Mouse (Mus musculus) thymus, adult 2 months (tissue): ENCODE data around the gene Ptx3. TPM values are rescaled to one million over a fixed set of nuclear protein-coding genes. Genes with fewer than 3 reads are reported as not detected.
"Not testable (repeated sequence)": the region's sequence is repeated elsewhere in the genome, so short reads cannot be mapped to it uniquely, and the experiment has no call there.

Source experiments
- DNase-seq: peaks from one replicate; pipeline ENCODE4 v3.0.0; 2021
- H3K27ac ChIP-seq: fragments of 200-500 bp; 2 replicates; pipeline ENCODE4 v1.5.1; 2012; ENCODE audit warnings: low read length, control low read depth; ENCODE audit not compliant: control insufficient read depth, insufficient read depth
- H3K27me3 ChIP-seq: fragments of 200-500 bp; 2 replicates; pipeline ENCODE4 v1.6.1; 2012; ENCODE audit warnings: mild to moderate bottlenecking, low read length, moderate library complexity, mixed read lengths; ENCODE audit not compliant: control insufficient read depth, insufficient read depth
- H3K36me3 ChIP-seq: fragments of 200-500 bp; 2 replicates; pipeline ENCODE4 v1.6.1; 2012; ENCODE audit warnings: mild to moderate bottlenecking, low read length, moderate library complexity; ENCODE audit not compliant: control insufficient read depth, insufficient read depth
- H3K4me1 ChIP-seq: fragments of 200-500 bp; replicated peaks from 2 replicates; pipeline ENCODE4 v1.6.1; 2012; ENCODE audit warnings: low read length; ENCODE audit not compliant: control insufficient read depth, insufficient read depth
- H3K4me3 ChIP-seq: fragments of 200-500 bp; 2 replicates; pipeline ENCODE4 v1.5.1; 2012; ENCODE audit warnings: mild to moderate bottlenecking, low read length, control low read depth, moderate library complexity; ENCODE audit not compliant: control insufficient read depth, insufficient read depth
- CTCF ChIP-seq: fragments of 200-500 bp; IDR thresholded peaks from 2 replicates; pipeline ENCODE4 v1.5.1; 2012; ENCODE audit warnings: mild to moderate bottlenecking, control low read depth, low read length, moderate library complexity, borderline replicate concordance; ENCODE audit not compliant: control insufficient read depth, poor library complexity, insufficient read depth; ENCODE audit errors: extremely low read depth
- POLR2A ChIP-seq: fragments of 200-500 bp; IDR thresholded peaks from 2 replicates; pipeline ENCODE4 v1.6.1; 2012; ENCODE audit warnings: mild to moderate bottlenecking, low read length, control low read depth, moderate library complexity; ENCODE audit not compliant: control insufficient read depth, poor library complexity, insufficient read depth; ENCODE audit errors: extremely low read depth
- WGBS: fragments of 180-500 bp; shearing (Covaris S2); methylation state at CpG from one replicate; pipeline ENCODE4 v1.1.7; 2018; 5-methylcytosine and 5-hydroxymethylcytosine counted together
- polyA plus RNA-seq: library from polyadenylated mRNA; depleted of rRNA; stranded (reverse); fragments of >200 nt; gene quantifications from 2 replicates; pipeline ENCODE4 v1.2.3, GENCODE M21; 2012

Ptx3 gene
- polyA plus RNA-seq, 1 experiment = 0.13 TPM

- 87% methylated on average over 8 of the region's 8 CpGs for WGBS
Measured at GRCm38 (mm10) chr3:66215759-66216158, 4.0 kb upstream of the Ptx3 start.

GRCm38 (mm10) chr3:66220554-66221242 is 988 bp downstream of the Ptx3 start:
- DNase-seq = no peak
- H3K27me3 ChIP-seq = peaks cover 7% of the 10 kb centered on the region; the same call in 1 of the 2 replicates
- no peaks in the 10 kb centered on the region for H3K4me1 ChIP-seq
- H3K4me3 ChIP-seq = no peak overlapping the region
- 2% methylated on average over 54 of the region's 54 CpGs for WGBS
- no peaks in the 10 kb centered on the region for H3K36me3 ChIP-seq
- no peak overlapping the region for H3K27ac ChIP-seq
- TF ChIP-seq POLR2A (no peak), CTCF (no peak)

More at GRCm38 (mm10) chr3:66215759-66216158, 4.0 kb upstream of the Ptx3 start:
- no peak overlapping the region for H3K4me3 ChIP-seq
- no peaks in the 10 kb centered on the region for H3K4me1 ChIP-seq
- no peaks in the 10 kb centered on the region for H3K36me3 ChIP-seq
- H3K27me3 ChIP-seq = peaks cover 7% of the 10 kb centered on the region; the same call in 1 of the 2 replicates
- no peak overlapping the region for H3K27ac ChIP-seq
- no peak for DNase-seq
- TF ChIP-seq CTCF (no peak), POLR2A (no peak)

GRCm38 (mm10) chr3:66221243-66221611 is 1.5 kb downstream of the Ptx3 start:
- H3K4me3 ChIP-seq = no peak overlapping the region
- DNase-seq = no peak

GRCm38 (mm10) chr3:66224931-66225537 is 5.3 kb downstream of the Ptx3 start:
- no peak for DNase-seq
- 92% methylated on average over 15 of the region's 15 CpGs for WGBS

More at GRCm38 (mm10) chr3:66221243-66221611, 1.5 kb downstream of the Ptx3 start:
- WGBS = 14% methylated on average over 11 of the region's 11 CpGs
- no peaks in the 10 kb centered on the region for H3K36me3 ChIP-seq
- H3K4me1 ChIP-seq = no peaks in the 10 kb centered on the region
- no peak overlapping the region for H3K27ac ChIP-seq
- H3K27me3 ChIP-seq = peaks cover 7% of the 10 kb centered on the region; the same call in 1 of the 2 replicates
- TF ChIP-seq CTCF (no peak), POLR2A (no peak)

GRCm38 (mm10) chr3:66236234-66236871 is 16.6 kb downstream of the Ptx3 start:
- not testable (repeated sequence) for DNase-seq, H3K36me3 ChIP-seq, H3K4me3 ChIP-seq, H3K4me1 ChIP-seq, H3K27ac ChIP-seq, H3K27me3 ChIP-seq
- WGBS = 60% methylated on average over 4 of the region's 4 CpGs

More at GRCm38 (mm10) chr3:66224931-66225537, 5.3 kb downstream of the Ptx3 start:
- TF ChIP-seq POLR2A = no peak
- no peak for TF ChIP-seq CTCF
- H3K27me3 ChIP-seq = peaks cover 5% of the 10 kb centered on the region; the same call in 1 of the 2 replicates
- H3K4me3 ChIP-seq = no peak overlapping the region
- H3K36me3 ChIP-seq = no peaks in the 10 kb centered on the region
- no peaks in the 10 kb centered on the region for H3K4me1 ChIP-seq
- no peak overlapping the region for H3K27ac ChIP-seq

- TF ChIP-seq POLR2A = no peak
- TF ChIP-seq CTCF = no peak
- no peak overlapping the region for H3K27ac ChIP-seq
- DNase-seq = no peak
- no peaks in the 10 kb centered on the region for H3K27me3 ChIP-seq
- H3K4me3 ChIP-seq = no peak overlapping the region
- H3K4me1 ChIP-seq = no peaks in the 10 kb centered on the region
- no peaks in the 10 kb centered on the region for H3K36me3 ChIP-seq
Measured at GRCm38 (mm10) chr3:66240476-66240875, 20.8 kb downstream of the Ptx3 start.
